Mouse (Mus musculus) G1E (cell line): ENCODE data around the gene Aldh4a1. TPM values are rescaled to one million over a fixed set of nuclear protein-coding genes. Genes with fewer than 3 reads are reported as not detected.

Experiments used
- ATAC-seq: 2 replicates; pipeline ENCODE4 v1.8.0; 2016; ENCODE audit warnings: mild to moderate bottlenecking; ENCODE audit not compliant: insufficient number of reproducible peaks, poor library complexity, low FRiP score, severe bottlenecking; ENCODE audit errors: extremely low read depth
- DNase-seq: peaks from one replicate; pipeline ENCODE4 v3.0.0; 2012; ENCODE audit warnings: low spot score
- H3K27me3 ChIP-seq: 2 replicates; pipeline ENCODE4 v1.6.1; 2012; ENCODE audit warnings: mild to moderate bottlenecking, low read length, inconsistent platforms; ENCODE audit not compliant: insufficient read depth
- H3K36me3 ChIP-seq: replicated peaks from 2 replicates; pipeline ENCODE3; 2012; ENCODE audit warnings: mild to moderate bottlenecking, inconsistent platforms
- H3K4me1 ChIP-seq: 2 replicates; pipeline ENCODE4 v1.6.1; 2012; ENCODE audit warnings: low read depth, low read length, inconsistent platforms, mixed read lengths; ENCODE audit not compliant: insufficient read depth
- H3K4me3 ChIP-seq: 2 replicates; pipeline ENCODE4 v1.5.1; 2012; ENCODE audit warnings: low read depth, mild to moderate bottlenecking, inconsistent platforms, low read length, moderate library complexity, mixed read lengths
- H3K9me3 ChIP-seq: replicated peaks from 2 replicates; pipeline ENCODE4 v1.6.1; 2012; ENCODE audit warnings: inconsistent platforms
- CTCF ChIP-seq: IDR thresholded peaks from 2 replicates; pipeline ENCODE4 v1.5.1; 2012; ENCODE audit warnings: low read depth, low read length, inconsistent platforms, mixed read lengths
- GATA1 ChIP-seq: IDR thresholded peaks from 2 replicates; pipeline ENCODE4 v1.6.1; 2012; ENCODE audit warnings: borderline replicate concordance, low read length, inconsistent platforms, mixed read lengths
- GATA2 ChIP-seq: IDR thresholded peaks from 2 replicates; pipeline ENCODE4 v1.6.1; 2012; ENCODE audit warnings: low read depth, low read length, inconsistent platforms, borderline replicate concordance
- POLR2AphosphoS5 ChIP-seq: IDR thresholded peaks from 2 replicates; pipeline ENCODE4 v1.6.1; 2012; ENCODE audit warnings: low read depth, low read length, inconsistent platforms; ENCODE audit not compliant: insufficient replicate concordance
- TAL1 ChIP-seq: conservative IDR thresholded peaks from 2 replicates; pipeline ENCODE4 v1.6.1; 2012; ENCODE audit warnings: low read depth, low read length, inconsistent platforms, mixed read lengths
- polyA plus RNA-seq: library from polyadenylated mRNA; stranded (reverse); fragments of >175 nt; gene quantifications from 2 replicates; pipeline ENCODE4 v1.2.3, GENCODE M21; 2012
- total RNA-seq, 2 experiments: library from RNA; stranded (forward) in 1 of 2; stranded (reverse) in 1 of 2; fragments of 200-1000 nt in 1 of 2; fragments of >200 nt in 1 of 2; fragmentation: Nextera tagmentation in 1 of 2; gene quantifications; 2 replicates each; pipeline ENCODE4 v1.2.3; 2014 to 2017

The Aldh4a1 gene
- total and polyA plus RNA-seq, 3 experiments, result 13.3 to 44.1 (median 17.7) TPM

- Histone ChIP-seq H3K27me3 (0 out of 2 replicates have a peak, but pooled peaks cover 3% of the 10 kb centered on the region), H3K9me3 (peaks cover 19% of the 10 kb centered on the region), H3K4me3 (no peak overlapping the region; the same call in 1 of the 2 replicates), H3K36me3 (peaks cover 9% of the 10 kb centered on the region), H3K4me1 (peaks cover 38% of the 10 kb centered on the region)
- DNase-seq (no peak), ATAC-seq (no peak)
- TF ChIP-seq TAL1 (no peak), GATA1 (no peak), GATA2 (no peak), POLR2AphosphoS5 (no peak), CTCF (no peak)
Observed at GRCm38 (mm10) chr4:139614524-139615260, 8.0 kb upstream of the Aldh4a1 start.

- peaks cover 9% of the 10 kb centered on the region for H3K36me3 ChIP-seq
- H3K27me3 ChIP-seq, result no peaks in the 10 kb centered on the region
- ATAC-seq (peak; percentile 98), DNase-seq (peak; percentile 98)
- peaks cover 37% of the 10 kb centered on the region for H3K4me1 ChIP-seq
- H3K9me3 ChIP-seq, result peaks cover 19% of the 10 kb centered on the region
- H3K4me3 ChIP-seq, result peak overlapping the region; percentile 75
- no peak for TF ChIP-seq TAL1
- no peak for TF ChIP-seq GATA2
- no peak for TF ChIP-seq GATA1
- TF ChIP-seq CTCF, result no peak
- no peak for TF ChIP-seq POLR2AphosphoS5
Observed at GRCm38 (mm10) chr4:139616276-139617000, 6.2 kb upstream of the Aldh4a1 start.

GRCm38 (mm10) chr4:139617001-139617364, 5.7 kb upstream of the Aldh4a1 start:
- Histone ChIP-seq H3K4me3 (peak overlapping the region; percentile 75), H3K4me1 (peaks cover 41% of the 10 kb centered on the region), H3K36me3 (peaks cover 9% of the 10 kb centered on the region), H3K27me3 (no peaks in the 10 kb centered on the region), H3K9me3 (peaks cover 19% of the 10 kb centered on the region)
- DNase-seq (no peak), ATAC-seq (no peak)
- TF ChIP-seq TAL1, result no peak
- no peak for TF ChIP-seq GATA1

GRCm38 (mm10) chr4:139619765-139620164, 2.9 kb upstream of the Aldh4a1 start:
- no peak for ATAC-seq
- Histone ChIP-seq H3K9me3 (0 out of 2 replicates have a peak, but pooled peaks cover 1% of the 10 kb centered on the region), H3K4me1 (peaks cover 65% of the 10 kb centered on the region), H3K36me3 (peaks cover 7% of the 10 kb centered on the region), H3K27me3 (no peaks in the 10 kb centered on the region), H3K4me3 (no peak overlapping the region)
- TF ChIP-seq TAL1 (no peak), CTCF (no peak), GATA1 (no peak), GATA2 (no peak), POLR2AphosphoS5 (no peak)
- DNase-seq, result no peak

GRCm38 (mm10) chr4:139623434-139624115, 909 bp downstream of the Aldh4a1 start:
- ATAC-seq, result no peak
- no peak for DNase-seq
- H3K36me3 ChIP-seq, result peaks cover 30% of the 10 kb centered on the region
- TF ChIP-seq TAL1 (no peak), GATA1 (no peak), GATA2 (no peak), CTCF (no peak), POLR2AphosphoS5 (no peak)
- H3K4me1 ChIP-seq, result peaks cover 57% of the 10 kb centered on the region
- H3K9me3 ChIP-seq, result no peaks in the 10 kb centered on the region
- peak overlapping the region; percentile 83 for H3K4me3 ChIP-seq
- H3K27me3 ChIP-seq, result no peaks in the 10 kb centered on the region

- no peak for DNase-seq
- Histone ChIP-seq H3K4me3 (peak overlapping the region; percentile 83; the same call in 1 of the 2 replicates), H3K4me1 (peaks cover 60% of the 10 kb centered on the region), H3K9me3 (no peaks in the 10 kb centered on the region), H3K27me3 (no peaks in the 10 kb centered on the region), H3K36me3 (peaks cover 35% of the 10 kb centered on the region)
- ATAC-seq, result no peak
- no peak for TF ChIP-seq CTCF
- TF ChIP-seq GATA1, result no peak
- TF ChIP-seq GATA2, result no peak
- no peak for TF ChIP-seq POLR2AphosphoS5
- no peak for TF ChIP-seq TAL1
Observed at GRCm38 (mm10) chr4:139624116-139624489, 1.4 kb downstream of the Aldh4a1 start.
